Mouse (Mus musculus) layer of hippocampus, adult 2 months (tissue): ENCODE measurements around the gene Anks1b. TPM values are rescaled to one million over a fixed set of nuclear protein-coding genes. Genes with fewer than 3 reads are reported as not detected.

Experiments
- DNase-seq, 2 experiments: peaks; one replicate each; pipeline ENCODE4 v3.0.0; 2022; ENCODE audit warnings: low spot score in 2 of 2
- H3K27ac ChIP-seq: fragments of 200-600 bp; 2 replicates; pipeline ENCODE4 v1.8.1; 2022
- H3K4me3 ChIP-seq: fragments of 200-600 bp; 2 replicates; pipeline ENCODE4 v1.8.1; 2022; ENCODE audit warnings: mild to moderate bottlenecking
- CTCF ChIP-seq: fragments of 200-600 bp; conservative IDR thresholded peaks from 2 replicates; pipeline ENCODE4 v1.8.1; 2022; ENCODE audit warnings: antibody characterized with exemption, mild to moderate bottlenecking, moderate library complexity
- total RNA-seq, 2 experiments: library from RNA; stranded (reverse); gene quantifications; 2 replicates each; pipeline ENCODE4 v1.2.3; 2021

Gene Anks1b
- total RNA-seq, 2 experiments from 2014 or later, result 540 to 541 TPM

DNA sequence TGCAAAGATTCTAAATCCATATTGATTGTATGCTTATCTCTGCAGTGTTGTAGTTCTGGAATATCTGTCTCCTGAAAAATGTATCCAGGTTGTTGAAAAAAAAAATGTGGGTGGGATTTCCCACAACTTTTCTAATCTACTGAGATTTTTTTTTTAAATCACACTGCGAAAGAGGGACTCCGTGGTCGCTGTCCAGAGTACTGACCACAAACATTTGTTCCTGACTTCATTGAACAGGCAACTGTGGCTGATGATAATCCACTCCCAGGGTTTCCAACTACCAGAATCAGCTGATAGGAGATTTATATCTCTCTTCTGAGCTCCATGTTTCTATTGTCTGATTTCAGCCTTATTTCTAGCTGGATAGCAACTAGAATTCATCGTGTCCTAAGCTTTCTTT is 950.1 kb downstream of the Anks1b start:
- no peak for DNase-seq
- TF ChIP-seq CTCF, result no peak

DNA sequence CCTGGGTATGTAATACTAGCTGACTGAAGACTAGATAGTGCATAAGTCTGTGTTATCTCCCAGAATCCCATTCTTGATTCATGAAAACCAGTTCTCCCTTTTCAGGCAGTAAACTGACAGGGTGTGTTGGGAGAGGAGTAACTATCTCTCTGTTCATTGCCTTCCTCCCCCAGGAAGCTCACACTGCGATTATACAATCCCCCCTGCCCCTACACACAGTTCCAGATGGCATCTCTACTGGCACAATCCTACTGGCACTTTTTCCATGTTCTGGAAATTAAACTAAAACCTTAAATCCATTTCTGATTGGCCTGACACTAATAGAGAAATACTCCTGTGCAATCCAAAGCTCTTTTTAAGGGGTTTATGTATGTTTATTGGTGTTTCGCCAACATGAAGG is 951.4 kb downstream of the Anks1b start:
- H3K27ac ChIP-seq, result peak overlapping the region; percentile 52
- no peak overlapping the region for H3K4me3 ChIP-seq
- no peak for TF ChIP-seq CTCF
- peak; percentile 59 to 80 for DNase-seq

More for the DNA sequence above, 950.1 kb downstream of the Anks1b start:
- Histone ChIP-seq H3K27ac (peak overlapping the region; percentile 52; the same call in 1 of the 2 replicates), H3K4me3 (no peak overlapping the region)

DNA sequence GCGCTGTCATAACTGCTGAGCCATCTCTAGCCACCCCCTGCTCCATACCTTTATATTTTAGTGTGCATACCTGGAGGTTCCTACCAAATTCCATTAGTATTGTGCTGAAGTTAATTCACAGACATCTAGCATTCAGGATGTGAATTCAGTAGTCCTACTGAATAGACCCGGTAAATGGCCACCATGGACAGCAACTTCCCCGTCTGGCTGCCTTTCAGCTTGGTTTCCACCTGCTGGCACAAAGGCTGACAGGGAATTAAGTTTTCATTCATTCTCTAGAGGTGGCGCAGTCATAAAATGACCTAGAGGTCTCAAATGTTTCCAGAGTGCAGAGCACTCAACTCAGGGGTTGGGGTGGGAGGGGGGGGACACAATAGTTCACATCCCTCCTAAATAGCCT is 953.6 kb downstream of the Anks1b start:
- no peak overlapping the region for H3K4me3 ChIP-seq
- DNase-seq, result no peak
- H3K27ac ChIP-seq, result peak overlapping the region; percentile 8; the same call in 1 of the 2 replicates
- TF ChIP-seq CTCF, result no peak

DNA sequence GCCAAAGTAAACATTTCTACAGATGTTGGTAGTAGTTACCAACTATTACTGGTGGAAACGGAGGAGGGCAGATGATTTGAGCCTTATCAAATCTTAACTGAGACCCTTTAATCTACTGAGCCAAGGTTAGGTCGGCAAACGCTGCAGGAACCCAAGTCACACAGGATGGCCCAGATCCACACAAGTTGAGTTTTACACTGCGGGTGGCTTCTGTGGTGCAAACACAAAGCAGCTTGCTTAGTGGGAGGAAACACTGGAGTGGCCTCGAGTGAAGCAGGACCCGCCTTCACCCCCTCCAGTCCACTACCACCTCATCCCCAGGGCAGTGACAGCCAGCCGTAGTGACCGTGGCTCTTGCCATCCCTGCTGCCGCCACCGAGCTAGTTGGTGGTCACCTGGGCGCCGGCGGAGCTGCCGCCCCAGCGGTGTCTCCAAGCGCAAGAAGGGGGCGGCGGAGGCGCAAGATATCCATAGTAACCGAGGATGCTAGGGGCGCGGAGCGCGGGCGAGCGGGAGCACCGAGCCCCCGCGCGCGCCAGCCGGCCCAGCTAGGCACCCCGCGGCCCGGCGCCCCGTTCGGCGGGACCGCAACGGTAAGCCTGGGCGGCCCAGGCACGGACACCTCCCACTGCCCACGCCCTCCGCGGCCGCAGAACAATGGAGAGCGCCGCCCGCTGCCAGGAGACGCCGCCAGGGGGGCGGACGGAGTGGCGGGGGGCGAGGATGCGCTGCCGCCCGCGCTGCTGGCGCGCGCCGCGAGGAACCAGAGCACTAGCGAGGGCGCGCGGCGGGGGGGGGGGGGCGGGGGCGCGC is 955.5 kb downstream of the Anks1b start:
- peak; percentile 41 for DNase-seq
- H3K27ac ChIP-seq, result peak overlapping the region; percentile 96
- peak overlapping the region; percentile 73 for H3K4me3 ChIP-seq
- no peak; the same call in 1 of the 2 replicates for TF ChIP-seq CTCF

DNA sequence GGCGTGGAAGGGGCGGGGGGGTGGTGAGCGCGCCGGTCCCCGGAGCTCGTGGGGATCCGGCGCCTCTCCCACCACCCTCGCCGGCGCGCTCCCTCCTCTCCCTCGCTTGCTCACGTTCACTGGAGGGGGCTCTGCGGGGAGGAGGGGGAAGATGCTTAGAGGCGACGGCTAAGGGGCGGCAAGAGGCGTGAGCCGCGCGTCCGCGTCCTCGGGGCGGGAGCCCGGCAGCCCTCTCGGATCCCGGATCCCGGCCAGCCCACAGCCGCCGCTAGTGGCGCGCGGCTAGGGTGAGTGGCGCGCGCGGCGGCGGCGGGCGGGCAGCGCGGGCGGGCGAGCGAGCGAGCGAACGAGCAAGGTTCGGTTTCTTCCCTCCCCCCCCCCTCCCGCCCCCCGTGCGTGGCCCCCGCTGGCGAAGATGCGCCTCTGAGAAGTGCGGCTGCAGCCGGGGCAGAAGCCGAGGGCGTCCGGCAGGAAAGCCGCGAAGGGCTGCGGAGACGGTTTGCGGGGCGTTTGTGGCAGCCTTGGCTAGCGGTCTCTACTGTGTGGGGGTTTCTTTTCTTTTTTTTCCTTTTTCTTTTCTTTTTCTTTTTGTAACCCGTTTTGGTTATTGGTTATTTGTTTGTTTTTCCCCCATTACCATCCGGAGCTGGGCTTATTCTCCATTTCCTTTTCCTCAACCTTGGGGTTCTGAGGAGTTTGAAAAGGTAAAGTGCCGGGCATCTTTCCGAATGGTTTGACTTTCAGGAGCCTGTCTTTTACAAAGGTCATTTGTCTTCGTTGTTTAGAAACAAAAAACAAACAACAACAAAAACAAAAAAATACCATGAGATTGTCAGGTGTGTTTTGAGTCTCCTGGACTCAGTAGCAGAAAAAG is 956.3 kb downstream of the Anks1b start:
- DNase-seq, result peak; percentile 52 to 57
- peak overlapping the region; percentile 96 for H3K27ac ChIP-seq
- peak overlapping the region; percentile 73 for H3K4me3 ChIP-seq
- peak; percentile 31 for TF ChIP-seq CTCF

DNA sequence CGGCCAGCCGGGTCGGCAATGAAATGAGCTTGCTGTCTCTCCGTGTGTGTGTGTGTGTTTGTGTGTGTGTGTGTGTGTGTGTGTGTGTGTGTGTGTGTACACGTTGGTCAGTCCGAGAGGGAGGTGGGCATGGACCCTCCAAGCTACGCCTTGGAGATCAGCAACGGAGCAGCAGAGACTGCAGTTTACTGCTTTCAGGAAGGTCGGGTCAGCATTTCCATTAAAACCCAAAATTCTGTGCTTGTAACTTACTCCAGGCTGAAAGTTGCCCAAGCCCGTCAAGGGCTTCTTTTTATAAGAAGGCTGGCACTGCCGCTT is 956.9 kb downstream of the Anks1b start:
- peak overlapping the region; percentile 96 for H3K27ac ChIP-seq
- H3K4me3 ChIP-seq, result peak overlapping the region; percentile 73
- no peak for TF ChIP-seq CTCF
- no peak for DNase-seq

DNA sequence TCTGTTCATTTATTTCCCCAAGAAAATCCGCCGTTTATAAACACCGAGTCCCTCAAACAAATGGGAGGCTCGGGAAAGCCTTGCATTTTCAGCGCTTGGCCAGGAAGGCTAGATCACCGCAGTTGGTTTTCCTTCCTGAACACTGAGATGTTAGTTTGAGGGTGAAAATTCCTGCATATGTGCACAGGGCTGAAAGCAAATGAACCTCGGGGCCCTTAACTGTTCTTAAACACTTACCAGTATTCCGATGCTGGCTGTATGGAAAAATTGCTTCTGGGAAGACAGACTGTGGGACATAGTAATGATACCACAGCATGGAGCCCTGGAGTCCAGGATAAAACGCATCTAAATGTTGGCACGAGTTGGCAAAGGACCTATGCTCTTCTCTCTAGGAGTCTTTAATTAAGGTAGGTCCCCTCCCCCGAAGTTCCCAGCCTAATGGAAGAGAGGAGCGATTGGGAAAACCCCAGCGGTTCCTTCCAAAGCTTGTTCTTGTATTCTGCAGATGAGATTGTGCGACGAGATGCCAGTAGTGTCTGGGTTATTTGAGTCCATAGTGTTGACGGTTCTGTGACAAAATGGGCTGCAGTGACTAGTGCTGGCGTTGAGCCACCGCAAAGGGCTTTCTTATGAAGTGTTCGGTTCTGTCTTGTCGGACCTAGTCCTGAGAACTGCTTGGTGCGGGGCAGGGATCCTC is 957.4 kb downstream of the Anks1b start:
- peak overlapping the region; percentile 73 for H3K4me3 ChIP-seq
- no peak for TF ChIP-seq CTCF
- H3K27ac ChIP-seq, result peak overlapping the region; percentile 96
- no peak for DNase-seq

DNA sequence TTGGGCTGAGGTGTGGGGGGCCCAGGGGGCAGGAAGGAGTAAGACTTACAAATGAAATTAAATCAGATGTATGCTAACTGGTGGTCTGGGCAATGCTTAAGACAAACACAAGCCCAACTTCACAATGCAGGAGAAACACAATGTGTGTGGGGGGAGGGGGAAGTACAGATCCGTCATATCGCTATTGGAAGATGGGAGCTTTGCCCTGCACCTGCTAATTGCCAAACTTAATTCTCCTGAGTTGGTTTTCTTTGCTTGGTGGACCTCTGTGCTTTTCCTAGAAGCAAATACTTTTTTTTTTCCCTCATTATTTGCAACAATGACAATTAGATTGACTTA is 957.9 kb downstream of the Anks1b start:
- Histone ChIP-seq H3K4me3 (peak overlapping the region; percentile 73), H3K27ac (peak overlapping the region; percentile 96)
- no peak for TF ChIP-seq CTCF
- no peak for DNase-seq

DNA sequence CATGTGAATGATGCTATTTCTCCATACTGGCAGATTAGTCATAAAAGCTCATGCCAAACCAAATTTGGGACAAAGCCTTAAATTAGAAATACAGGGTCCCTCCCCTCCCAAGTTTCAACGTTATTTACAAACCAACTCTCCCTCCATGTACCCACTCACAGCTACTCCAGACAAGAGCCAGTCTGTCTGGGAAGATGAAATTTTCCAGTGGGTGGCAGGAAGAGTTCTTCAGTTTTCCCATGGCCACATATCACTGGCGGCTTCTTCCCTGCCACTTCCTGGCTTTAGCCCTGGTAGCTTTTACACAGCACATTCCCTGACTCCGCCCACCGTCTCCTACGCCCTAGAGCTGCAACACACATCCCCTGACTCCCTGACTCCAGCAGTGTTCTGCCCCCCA is 961.0 kb downstream of the Anks1b start:
- no peak for TF ChIP-seq CTCF
- DNase-seq, result peak in 1 of 2 experiments; percentile 27
- Histone ChIP-seq H3K27ac (peak overlapping the region; percentile 63), H3K4me3 (no peak overlapping the region)

DNA sequence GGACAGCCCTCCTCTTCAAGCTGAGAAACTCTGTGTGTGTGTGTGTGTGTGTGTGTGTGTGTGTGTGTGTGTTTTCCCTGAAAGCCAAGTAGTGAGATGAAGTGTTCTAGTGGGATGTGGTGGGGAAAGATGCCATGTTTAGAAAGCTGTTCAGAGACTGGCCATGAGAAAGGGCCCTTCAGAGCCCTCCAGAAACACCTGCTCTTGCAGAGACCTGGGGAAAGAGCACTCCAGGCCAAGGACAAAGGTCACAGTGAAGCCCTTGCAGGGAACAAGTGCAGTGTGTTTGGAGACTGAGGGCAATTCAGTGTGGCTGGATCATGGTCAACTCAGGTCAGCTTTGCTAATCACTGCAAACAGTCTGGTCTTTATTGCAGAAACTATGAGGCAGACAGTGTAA is 961.9 kb downstream of the Anks1b start:
- H3K27ac ChIP-seq, result peak overlapping the region; percentile 0; the same call in 1 of the 2 replicates
- no peak overlapping the region for H3K4me3 ChIP-seq
- no peak for DNase-seq
- no peak for TF ChIP-seq CTCF

DNA sequence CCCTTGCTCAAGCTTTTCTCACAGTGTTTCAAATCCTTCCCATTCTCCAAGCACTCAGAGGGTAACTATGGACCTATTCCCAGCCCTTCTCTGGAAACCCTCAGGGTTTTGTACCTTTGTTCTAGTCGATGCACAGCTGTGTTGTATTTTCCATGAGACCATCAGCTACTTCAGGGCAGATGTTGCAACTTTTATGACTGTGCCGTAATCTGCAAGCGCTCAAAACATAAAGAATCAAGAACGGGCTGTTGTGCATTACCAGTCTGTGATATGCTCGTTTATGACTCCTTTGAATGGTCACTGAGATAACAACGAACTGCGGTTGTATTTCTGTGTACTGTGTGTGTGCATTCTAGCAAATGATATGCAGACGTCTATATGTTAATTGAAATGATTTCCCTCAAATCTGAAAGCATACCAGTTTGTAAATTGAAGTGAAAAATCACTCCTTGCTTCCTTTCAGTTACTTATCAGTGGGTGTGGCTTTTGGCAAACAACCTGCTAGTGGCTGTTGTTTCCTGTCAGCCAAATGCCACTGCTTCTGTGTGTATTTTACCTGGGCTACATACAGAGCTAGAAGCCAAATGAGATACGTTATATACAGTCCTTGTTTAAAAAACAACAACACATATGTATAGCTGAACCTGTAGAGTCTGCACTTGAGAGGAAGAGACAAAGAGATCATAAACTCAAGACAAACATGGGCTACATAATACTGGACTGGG is 966.5 kb downstream of the Anks1b start:
- no peak overlapping the region for H3K4me3 ChIP-seq
- 0 out of 2 replicates have a peak overlapping the region, but pooled peaks have one; percentile 14 for H3K27ac ChIP-seq
- no peak for DNase-seq
- TF ChIP-seq CTCF, result no peak

DNA sequence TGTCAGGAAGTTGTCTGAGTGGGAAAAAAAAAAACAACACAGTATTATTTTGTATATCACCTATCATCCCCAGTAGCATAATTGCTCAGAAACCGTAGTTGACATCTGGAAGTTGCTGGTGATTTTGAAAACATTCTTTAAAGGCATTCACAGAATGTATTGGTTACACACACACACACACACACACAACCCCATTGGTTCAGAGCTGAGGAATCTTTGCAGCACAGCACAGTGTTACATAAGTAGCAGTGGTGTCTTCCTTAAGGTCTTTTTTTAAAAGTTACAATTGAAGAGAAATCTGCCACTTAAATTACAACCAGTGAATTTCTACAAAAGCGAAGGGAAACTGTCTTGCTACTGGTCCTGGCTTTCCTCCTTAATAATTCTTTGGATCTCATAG is 969.1 kb downstream of the Anks1b start:
- H3K4me3 ChIP-seq, result no peak overlapping the region
- DNase-seq, result no peak
- H3K27ac ChIP-seq, result peak overlapping the region; percentile 57; the same call in 1 of the 2 replicates
- no peak for TF ChIP-seq CTCF
